Mouse (Mus musculus) erythroblast, embryonic 14.5 days (primary cell): ENCODE results near the gene Serpini1.

Experiments used
- GATA1 ChIP-seq: IDR thresholded peaks from 2 replicates; pipeline ENCODE4 v1.6.1; 2012; ENCODE audit warnings: low read length, inconsistent platforms, mixed read lengths
- TAL1 ChIP-seq: IDR thresholded peaks from 3 replicates; pipeline ENCODE4 v1.6.1; 2012; ENCODE audit warnings: low read length, inconsistent platforms, mixed read lengths

GRCm38 (mm10) chr3:75630988-75631615 is 73.8 kb downstream of the Serpini1 start:
- TF ChIP-seq GATA1 (no peak), TAL1 (no peak)
